Mouse (Mus musculus) kidney, postnatal 10 days (tissue): Measurements from ENCODE around the gene Ciz1.

Experiments
- DNase-seq: peaks from one replicate; pipeline ENCODE4 v3.0.0; 2021; ENCODE audit warnings: mixed read lengths

Ciz1 gene

GRCm38 (mm10) chr2:32352151-32353006 lies at the start of gene Ciz1:
Ciz1 (plus strand) TSS chr2:32352327.
- peak; percentile 54 for DNase-seq

- no peak for DNase-seq
Measured at GRCm38 (mm10) chr2:32302952-32303351, 49.2 kb upstream of the Ciz1 start.

- DNase-seq = peak; percentile 79
Measured at GRCm38 (mm10) chr2:32304145-32304832, 47.8 kb upstream of the Ciz1 start.

- DNase-seq = no peak
Measured at GRCm38 (mm10) chr2:32305668-32306067, 46.5 kb upstream of the Ciz1 start.

GRCm38 (mm10) chr2:32306176-32306575 lies 46.0 kb upstream of the Ciz1 start:
- no peak for DNase-seq

- no peak for DNase-seq
Measured at GRCm38 (mm10) chr2:32307247-32307798, 44.8 kb upstream of the Ciz1 start.

- DNase-seq = peak; percentile 73
Measured at GRCm38 (mm10) chr2:32307941-32308760, 44.0 kb upstream of the Ciz1 start.

GRCm38 (mm10) chr2:32308870-32309568 lies 43.1 kb upstream of the Ciz1 start:
- DNase-seq = no peak

- DNase-seq = no peak
Measured at GRCm38 (mm10) chr2:32310096-32310845, 41.9 kb upstream of the Ciz1 start.

- no peak for DNase-seq
Measured at GRCm38 (mm10) chr2:32311443-32312317, 40.4 kb upstream of the Ciz1 start.

GRCm38 (mm10) chr2:32312318-32312964 lies 39.7 kb upstream of the Ciz1 start:
- peak; percentile 96 for DNase-seq

GRCm38 (mm10) chr2:32314831-32315230 lies 37.3 kb upstream of the Ciz1 start:
- DNase-seq = no peak

- no peak for DNase-seq
Measured at GRCm38 (mm10) chr2:32315751-32316150, 36.4 kb upstream of the Ciz1 start.

GRCm38 (mm10) chr2:32316887-32317656 lies 35.1 kb upstream of the Ciz1 start:
- peak; percentile 44 for DNase-seq

GRCm38 (mm10) chr2:32317791-32318417 lies 34.2 kb upstream of the Ciz1 start:
- peak; percentile 86 for DNase-seq

GRCm38 (mm10) chr2:32318709-32319585 lies 33.2 kb upstream of the Ciz1 start:
- no peak for DNase-seq
